Mouse (Mus musculus): ENCODE measurements at regions not wholly inside any gene's neighbourhood (a gene's known extent, or its start where the extent isn't known, plus 50 kb on each side); places are given as distances from the start of the nearest gene placed in this dataset.
A peak's percentile ranks its signal among the peaks of the same experiment; 100 is the strongest.
"Not testable (repeated sequence)": the region's sequence is repeated elsewhere in the genome, so short reads cannot be mapped to it uniquely, and the experiment has no call there.

DNA sequence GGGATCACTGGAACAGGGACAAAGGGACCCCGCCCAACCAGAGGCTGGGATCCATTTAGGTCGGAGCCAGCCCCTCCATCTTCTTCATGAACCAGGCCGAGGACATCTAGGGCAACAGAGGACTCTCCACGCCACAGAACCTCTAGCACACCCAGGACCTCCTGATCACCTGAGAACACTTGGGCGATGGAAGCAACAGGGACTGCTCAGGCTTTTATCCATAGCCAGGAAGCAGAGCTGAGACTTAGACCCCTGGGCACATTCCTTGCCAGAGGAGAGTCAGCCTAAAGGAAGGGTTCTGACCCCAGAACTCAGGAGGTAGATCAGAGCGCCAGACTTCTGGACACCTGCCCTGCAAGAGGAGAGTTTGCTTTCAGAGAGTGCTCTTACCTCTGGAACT is 168.1 kb upstream of the Oprm1 start:
- no peak for DNase-seq (ENCODE audit: low spot score in 2 of 2)

DNA sequence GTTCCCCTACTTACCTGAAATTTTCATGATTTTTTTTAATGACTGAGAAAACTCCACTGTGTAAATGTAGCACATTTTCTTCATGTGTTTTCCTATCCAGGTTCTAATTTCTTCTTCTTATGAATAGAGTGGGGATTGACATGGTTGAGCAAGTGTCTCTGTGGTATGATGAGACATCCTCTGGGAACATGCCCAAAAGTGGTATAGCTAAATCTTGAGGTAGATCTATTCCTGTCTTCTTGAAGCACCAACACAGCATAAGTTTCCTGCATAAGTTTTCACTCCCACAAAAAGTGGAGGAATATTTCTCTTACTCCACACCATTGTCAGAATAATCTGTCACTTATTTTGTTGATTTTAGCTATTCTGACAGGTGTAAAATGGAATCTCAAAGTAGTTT is 161.1 kb upstream of the Oprm1 start:
- DNase-seq (ENCODE audit: low spot score in 2 of 2) = no peak

DNA sequence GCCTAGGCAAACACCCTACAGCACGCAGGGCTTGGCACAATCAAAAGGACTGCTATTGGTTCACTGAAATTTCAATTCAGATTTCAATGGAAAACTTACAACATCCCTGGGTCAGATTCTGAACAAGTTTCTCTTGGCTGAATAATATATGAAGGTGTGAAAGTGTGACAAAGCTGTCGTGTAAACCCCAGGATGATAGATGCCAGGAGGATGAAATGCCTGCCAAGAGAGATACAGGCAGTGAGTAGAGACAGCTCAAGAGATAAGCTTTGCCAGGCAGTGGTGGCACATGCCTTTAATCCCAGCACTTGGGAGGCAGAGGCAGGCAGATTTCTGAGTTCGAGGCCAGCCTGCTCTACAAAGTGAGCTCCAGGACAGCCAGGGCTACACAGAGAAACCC is 159.7 kb upstream of the Oprm1 start:
- DNase-seq (ENCODE audit: low spot score in 2 of 2) = not testable (repeated sequence)

DNA sequence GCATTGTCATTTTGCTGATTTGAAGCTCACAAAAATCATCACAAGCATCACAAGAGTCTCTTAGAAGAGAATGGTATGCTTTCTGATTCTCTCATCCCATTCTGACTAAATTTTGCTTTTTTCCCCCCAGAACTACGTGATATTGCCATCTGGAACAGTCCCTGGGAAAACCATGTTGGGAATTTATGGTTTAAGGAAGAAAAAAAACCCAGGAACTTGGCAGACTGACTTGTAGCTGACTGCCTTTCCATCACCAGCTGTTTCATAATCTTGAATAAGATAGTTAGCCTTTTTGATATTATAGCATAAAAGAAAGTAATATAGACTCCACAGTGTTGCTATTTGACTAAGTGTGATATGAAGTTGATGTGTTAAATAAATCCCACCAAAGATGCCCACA is 110.7 kb upstream of the Oprm1 start:
- DNase-seq (ENCODE audit: low spot score in 2 of 2) = no peak

DNA sequence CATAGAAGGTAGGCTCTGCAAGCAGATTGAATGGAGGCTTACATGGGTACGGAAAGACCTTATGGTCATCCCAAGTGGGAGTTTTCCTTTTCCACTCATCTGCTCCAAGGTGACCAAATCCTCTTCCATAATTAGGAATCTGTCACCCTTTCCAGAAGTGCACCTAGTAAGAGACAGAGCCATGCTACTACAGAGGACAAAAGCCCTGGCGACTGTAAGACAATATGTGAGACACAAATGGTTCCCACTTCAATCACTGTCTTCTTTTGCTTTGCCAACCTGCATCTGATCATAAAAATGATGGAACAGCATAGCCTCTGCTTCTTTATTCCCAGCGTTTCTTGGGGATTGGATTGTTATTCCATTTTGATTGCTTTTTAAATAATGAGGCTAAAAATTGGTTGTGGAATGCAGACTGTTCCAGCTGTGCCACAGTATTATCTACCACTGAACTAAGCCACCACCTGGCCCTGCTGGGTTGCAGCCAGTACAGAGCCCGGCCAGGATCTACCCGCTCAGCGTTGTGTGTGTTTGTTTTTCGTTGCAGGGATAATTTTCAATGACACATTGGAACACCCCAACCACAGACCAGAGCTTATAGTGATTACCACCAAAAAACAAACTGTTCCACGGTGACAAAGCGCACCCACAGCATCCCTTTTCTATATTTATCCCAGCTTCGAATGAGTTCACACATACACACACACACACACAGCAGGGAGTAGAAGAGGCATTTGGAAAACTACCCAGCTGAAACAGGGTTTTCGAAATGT is 72.8 kb upstream of the Oprm1 start:
- peak in 1 of 2 experiments; percentile 11 for DNase-seq (ENCODE audit: low spot score in 2 of 2)

DNA sequence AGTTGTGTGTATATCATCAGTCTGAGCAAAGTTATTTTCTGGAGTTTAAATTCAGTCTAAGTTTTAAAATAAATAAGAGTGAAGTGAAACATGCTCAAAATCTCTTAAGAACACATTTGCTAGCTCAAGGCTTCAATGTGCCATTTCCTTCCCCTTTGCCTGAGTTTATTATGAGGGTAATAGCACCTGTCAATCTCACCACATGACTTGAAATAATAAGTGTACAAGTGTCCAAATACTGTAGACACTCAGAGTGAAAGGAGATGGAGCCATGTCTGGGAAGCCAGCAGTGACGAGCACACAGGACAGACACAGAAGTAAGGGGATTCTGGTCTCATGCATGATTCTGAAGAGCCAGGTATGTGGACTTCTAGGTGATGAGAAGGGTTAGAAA is 72.2 kb upstream of the Oprm1 start:
- DNase-seq (ENCODE audit: low spot score in 2 of 2) = no peak
